ENCODE assay signal across 26 mouse cellular contexts in genomic region chr14:60843596-60843995, GRCm38 (mm10).
"Had no signal": no experiment of that assay in that cellular context is flagged by ENCODE, and none has a peak within 500 bp of the region (broad histone marks: within the 10 kb centered on the region; RNA-seq: fewer than 3 reads in every experiment).

No protein-coding gene starts in this region.

- H3K27ac ChIP-seq: forebrain, embryonic 15.5 days; heart, embryonic 13.5 days; heart, embryonic 15.5 days; hindbrain, embryonic 13.5 days; hindbrain, embryonic 15.5 days; hindbrain, postnatal 0 days; kidney, embryonic 15.5 days; kidney, postnatal 0 days; left cerebral cortex, adult 2 months; limb, embryonic 13.5 days; limb, embryonic 15.5 days had no signal

- H3K27me3 ChIP-seq: forebrain, embryonic 15.5 days; heart, embryonic 15.5 days; hindbrain, embryonic 13.5 days; hindbrain, embryonic 15.5 days; kidney, embryonic 15.5 days; limb, embryonic 13.5 days; limb, embryonic 15.5 days had no signal

- ATAC-seq: forebrain, embryonic 15.5 days; forebrain, postnatal 0 days; hindbrain, postnatal 0 days; intestine, embryonic 16.5 days had no signal

- H3K9me3 ChIP-seq: forebrain, embryonic 15.5 days; heart, embryonic 13.5 days; heart, embryonic 15.5 days; hindbrain, embryonic 13.5 days; hindbrain, embryonic 15.5 days; kidney, embryonic 15.5 days; limb, embryonic 13.5 days; limb, embryonic 15.5 days had no signal

- H3K9ac ChIP-seq: forebrain, embryonic 15.5 days; forebrain, postnatal 0 days; heart, embryonic 13.5 days; heart, embryonic 15.5 days; hindbrain, embryonic 13.5 days; hindbrain, embryonic 15.5 days; kidney, embryonic 15.5 days; limb, embryonic 13.5 days; limb, embryonic 15.5 days had no signal

- DNase-seq: forebrain, postnatal 0 days; gastrocnemius, postnatal 14 days; gastrocnemius, postnatal 36 days; heart, adult 18-20 months; heart, postnatal 14 days; heart, postnatal 36 days; kidney, adult 11 months; kidney, adult 2 months; kidney, adult 9 months; kidney, postnatal 14 days; kidney, postnatal 36 days; layer of hippocampus, adult 9-11 months; left cerebral cortex, postnatal 4 days had no signal

- H3K4me2 ChIP-seq: forebrain, embryonic 15.5 days; heart, embryonic 11.5 days; heart, embryonic 13.5 days; heart, embryonic 15.5 days; hindbrain, embryonic 13.5 days; hindbrain, embryonic 15.5 days; kidney, embryonic 15.5 days; limb, embryonic 13.5 days; limb, embryonic 15.5 days had no signal

- H3K4me1 ChIP-seq: forebrain, embryonic 15.5 days; heart, embryonic 15.5 days; hindbrain, embryonic 13.5 days; hindbrain, embryonic 15.5 days; limb, embryonic 13.5 days had no signal

- H3K4me3 ChIP-seq: forebrain, embryonic 15.5 days; heart, embryonic 13.5 days; heart, embryonic 15.5 days; hindbrain, embryonic 13.5 days; hindbrain, embryonic 15.5 days; kidney, embryonic 15.5 days; left cerebral cortex, adult 2 months; limb, embryonic 13.5 days; limb, embryonic 15.5 days had no signal
